Mouse (Mus musculus): ENCODE data around the gene Crispld2.

Gene Crispld2

DNA sequence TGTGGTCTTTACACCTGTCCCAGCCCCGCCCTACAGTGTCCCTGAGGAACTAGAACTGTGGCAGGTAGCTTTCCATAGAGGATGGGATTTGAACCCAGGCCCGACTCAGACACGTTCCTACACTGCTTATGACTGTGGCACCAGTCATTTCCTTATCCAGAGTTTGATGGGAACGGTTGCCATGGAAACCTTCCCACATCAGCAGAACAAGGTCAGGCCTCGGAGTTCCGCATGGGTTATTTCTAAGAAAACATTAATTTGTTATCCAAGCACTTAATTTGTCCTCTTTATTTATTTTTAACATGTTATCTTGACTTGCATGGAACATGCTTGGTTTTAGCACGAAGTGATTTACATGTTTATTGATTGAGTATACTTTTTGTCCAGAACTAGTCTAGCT, 9.5 kb downstream of the Crispld2 start:
- no peak for DNase-seq

DNA sequence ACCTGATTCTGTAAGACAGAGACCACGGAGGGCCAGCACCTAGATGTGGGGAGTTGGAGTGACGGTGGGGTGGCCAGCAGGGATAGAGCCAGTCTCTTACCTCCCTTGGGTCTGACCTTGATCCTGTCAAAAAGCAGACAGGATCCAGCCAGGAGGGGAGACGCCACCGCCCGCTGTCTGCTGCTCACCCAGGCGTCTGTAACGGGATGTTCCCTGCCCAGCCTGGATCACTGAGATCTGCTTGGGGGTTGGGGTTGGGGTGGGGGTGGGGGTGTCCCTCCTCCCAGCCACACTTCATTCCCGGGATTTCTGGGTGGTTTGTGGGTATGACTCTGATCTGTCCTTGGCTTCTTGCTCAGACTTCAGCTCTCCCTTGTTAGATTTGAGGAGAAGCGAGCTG, 10.1 kb downstream of the Crispld2 start:
- no peak for DNase-seq

DNA sequence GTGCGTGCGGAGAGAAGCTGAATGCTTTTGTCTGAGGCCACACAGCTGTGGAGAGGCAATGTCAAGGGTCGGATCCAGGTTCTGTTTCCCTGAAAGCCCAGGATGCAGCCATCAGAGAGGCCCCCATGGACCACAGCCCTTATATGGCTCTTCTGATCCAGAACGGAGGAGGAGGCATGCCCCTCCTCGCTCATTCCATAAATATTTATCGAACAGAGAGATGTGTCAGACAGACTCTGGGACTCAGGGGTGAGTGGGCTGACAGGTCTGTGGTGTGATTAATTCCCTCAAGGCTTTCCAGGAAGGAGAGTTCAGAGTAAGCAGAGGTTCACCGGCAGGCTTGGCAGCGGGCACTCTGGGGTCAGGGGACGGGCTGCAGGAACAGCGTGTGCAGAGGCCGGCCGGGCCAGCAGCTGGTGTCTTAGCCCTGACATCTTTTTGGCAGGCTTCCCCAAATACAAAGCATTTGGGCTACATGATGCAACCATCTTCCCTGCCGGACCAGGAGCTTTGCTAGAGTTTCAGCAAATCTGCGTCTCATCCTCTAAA, 12.0 kb downstream of the Crispld2 start:
- DNase-seq, result no peak

DNA sequence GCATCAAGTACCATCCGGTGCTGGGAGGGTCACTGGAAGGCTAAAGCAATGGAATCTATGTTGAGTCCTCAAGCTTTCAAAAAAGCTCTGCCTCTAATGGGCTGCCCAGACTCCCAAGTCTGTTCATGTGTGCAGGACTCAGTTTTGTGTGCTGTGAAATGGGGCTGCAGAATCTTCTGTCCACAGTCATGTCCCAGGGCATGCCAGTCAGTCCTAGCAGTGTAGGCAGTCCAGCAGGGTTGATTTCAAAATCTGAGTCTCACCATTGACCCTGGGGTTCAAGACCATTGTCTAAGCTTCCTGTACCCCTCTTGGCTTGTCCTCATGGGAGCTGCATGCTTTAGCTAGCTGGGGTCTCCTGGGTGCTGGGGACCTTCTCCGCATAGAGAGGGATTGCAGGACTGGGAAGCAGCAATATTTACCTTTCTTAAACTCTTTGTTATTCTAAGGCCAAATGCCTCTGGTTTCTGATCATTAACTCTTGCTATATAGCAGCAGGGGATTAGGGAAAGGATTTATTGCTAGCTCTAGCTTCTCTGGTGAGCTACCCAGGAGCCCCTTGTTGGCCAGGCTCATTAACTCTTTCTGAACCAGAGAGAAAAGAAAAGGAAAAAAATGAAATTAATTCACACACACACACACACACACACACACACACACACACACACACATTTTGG, 12.6 kb downstream of the Crispld2 start:
- DNase-seq, result no peak

DNA sequence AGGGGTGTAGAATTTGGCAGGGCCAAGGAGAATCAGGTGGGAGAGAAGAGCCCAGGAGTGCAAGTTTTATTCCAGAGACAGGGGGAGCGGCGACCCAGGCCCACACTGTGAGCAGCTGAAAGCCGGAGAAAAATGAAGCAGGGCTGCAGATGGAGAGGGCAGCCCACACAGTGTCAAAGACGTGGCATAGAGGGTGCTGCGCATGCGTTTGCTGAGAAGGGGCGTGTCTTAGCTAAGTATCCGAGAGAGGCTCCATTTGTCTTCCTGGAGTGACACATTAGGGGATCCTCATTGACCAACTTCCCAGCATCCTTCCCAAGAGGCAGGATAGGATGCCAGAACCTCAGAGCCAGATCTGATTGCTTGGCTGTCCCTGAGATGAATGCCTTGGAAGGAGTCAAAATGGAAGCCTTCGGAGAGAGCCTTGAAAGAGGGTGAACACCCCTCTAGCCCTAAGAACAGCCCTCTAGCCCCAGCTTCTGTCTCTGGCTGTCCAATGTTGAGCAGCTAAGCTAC, 14.5 kb downstream of the Crispld2 start:
- no peak for DNase-seq

DNA sequence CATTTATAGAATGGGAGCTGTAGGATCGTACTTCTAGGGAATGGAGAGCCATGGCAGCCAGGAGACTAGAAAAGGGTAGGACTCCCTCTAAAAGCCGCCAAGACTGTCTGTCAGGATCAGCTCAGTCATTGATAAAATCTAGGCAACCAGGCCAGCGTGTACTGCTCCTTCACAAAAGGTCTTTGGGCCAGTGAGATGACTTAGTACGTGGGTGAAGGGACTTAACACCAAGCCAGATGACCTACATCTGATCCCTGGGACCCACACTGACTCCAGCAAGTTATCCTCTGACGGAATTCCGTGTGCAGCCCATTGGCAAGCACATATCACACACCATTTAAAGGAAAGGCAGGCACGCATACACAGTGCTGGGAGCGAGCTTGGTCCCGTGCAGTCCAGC, 14.9 kb downstream of the Crispld2 start:
- no peak for DNase-seq

DNA sequence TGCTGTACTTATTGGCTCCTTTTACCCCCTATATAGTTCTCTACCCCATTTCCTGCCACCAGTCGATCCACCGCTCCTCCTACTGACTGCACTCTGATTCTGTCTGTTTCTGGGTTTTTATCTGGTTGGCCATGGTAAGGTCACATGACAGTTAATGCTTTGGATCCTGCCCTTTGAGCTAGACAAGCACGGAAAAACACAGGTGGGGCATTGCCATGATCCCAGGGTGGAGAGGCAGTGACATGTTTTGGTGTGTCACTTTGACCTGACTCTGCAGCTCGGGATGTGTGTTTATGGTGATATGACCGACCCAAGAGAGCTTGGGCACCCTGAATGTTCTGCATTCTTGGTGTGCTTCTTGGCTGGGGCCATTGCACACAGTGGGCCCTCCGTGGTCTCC, 17.0 kb downstream of the Crispld2 start:
- DNase-seq, result no peak

DNA sequence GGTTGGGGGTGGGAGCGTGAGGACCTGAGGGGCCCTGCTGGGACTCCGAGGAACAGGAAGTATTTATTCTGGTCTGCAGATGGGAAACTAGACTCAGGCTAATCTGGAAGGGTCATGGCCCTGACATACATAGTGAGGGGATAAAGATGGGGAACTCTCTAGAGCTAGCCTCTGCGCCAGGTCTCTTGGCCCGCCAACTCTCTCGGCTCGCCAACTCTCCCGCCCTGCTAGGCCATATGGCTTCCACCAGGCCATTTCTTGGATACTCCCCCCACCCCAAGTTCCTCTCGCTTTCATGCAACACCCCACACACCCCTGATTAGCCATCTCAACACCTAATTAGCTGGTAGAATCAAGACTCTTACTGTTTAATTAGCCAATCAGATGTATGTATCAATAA, 20.3 kb downstream of the Crispld2 start:
- no peak for DNase-seq

DNA sequence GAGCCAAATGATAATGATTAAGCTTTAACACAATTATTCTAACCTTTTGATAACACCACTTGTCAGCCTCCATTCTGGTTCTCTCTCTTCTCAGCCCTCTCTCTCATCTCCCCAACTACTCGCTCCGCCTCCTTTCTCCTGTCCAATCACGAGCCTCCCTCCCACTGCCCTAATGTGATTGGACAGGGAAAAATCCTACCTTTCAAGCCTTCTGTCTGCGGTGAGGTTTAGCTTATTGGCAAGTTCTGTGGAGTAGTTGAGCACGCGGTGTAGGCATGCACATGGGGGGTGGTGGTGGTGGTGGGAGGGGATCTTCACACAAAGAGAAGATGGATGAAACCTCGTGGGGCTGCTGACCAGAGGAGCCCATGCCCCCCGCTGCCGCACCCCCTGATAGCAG, 20.7 kb downstream of the Crispld2 start:
- DNase-seq, result no peak

DNA sequence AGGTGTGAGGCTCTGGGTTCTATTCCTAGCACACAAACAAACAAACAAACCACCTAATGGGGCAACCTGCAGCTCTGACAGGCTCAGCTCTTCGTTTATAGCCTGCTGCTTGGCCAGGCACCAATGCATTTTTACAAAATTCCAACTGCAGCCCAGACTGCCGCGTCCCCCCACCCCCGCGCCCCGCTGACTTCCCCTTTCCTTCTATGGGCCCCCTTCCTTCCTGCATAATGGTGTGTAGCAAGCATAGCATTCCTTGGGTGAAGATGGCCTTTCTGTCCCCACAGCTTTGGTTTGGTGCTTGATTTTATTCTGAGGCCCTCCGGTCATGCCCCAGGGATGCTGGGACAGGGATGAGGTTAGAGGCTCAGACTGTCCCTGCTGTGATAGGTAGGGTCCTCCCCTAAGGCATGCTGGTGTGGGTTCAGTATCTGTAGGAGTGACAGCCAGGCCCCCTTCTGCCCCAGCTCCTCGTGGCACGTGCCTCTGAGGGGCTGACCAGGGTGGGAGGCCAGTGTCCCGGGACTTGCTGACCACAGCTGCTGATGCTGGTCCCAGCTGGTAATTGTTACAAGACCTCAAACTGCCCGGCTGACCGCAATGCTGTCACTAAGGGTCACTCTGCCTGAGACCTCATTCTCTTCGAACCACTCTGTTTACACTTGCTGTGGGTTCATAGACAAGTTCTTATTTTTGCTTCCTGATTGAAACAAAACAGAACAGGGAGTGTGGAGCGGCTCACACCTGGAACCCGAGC, 22.2 kb downstream of the Crispld2 start:
- DNase-seq, result no peak

DNA sequence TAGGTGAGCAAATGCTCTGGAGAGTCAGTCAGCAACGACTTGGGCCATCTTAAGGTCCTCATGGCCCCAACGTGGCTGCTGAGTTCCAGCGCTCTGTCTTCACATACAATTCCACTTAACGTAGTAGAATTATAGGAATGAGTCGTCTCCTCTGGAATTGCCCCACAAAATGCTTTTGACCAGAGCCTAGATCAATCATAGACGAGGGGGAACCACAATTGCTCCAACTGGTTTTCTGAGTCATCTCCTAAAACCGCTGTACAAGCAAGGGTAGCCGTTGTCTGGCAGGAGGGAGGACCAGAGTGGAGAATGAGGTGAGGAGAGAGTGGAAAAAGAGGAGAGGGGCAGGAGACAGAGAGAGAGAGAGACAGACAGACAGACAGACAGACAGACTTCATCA, 23.7 kb downstream of the Crispld2 start:
- no peak for DNase-seq

DNA sequence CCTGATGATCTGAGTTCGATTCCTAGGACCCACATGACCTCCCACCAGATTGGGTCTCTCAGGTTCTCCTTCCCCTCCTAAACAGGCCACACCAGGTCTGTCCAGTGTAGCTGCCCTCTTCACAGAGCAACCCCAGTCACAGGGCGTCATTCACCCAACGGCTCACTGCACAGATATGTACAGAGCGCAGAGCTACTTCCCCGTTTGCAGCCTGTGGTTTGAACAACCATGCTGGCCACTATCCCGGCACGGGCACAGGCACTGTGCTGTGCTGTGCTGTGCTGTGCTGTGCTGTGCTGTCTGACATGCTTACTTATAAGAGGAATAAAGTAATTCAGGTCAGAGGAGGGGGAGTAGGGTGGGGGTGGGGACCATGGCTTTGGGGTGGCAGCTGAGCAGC, 24.2 kb downstream of the Crispld2 start:
- no peak for DNase-seq

DNA sequence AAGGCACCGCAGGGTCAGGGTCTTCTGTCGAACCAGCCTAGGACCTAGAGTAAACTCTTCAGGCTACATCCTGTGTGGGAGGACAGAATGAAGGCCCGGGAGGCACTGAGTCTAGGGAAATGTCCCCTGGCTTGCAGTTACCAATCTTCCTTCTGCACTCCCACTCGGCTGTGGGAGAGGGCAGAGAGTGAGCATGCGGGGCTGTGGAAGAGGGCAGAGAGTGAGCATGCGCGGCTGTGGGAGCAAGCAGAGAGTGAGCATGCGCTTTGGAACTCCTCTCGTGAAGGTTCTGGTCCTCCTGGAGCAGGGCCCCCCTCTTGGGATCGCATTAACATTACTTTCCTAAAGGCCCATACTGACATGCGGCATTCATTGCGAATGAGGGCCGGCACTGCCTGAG, 25.1 kb downstream of the Crispld2 start:
- no peak for DNase-seq

DNA sequence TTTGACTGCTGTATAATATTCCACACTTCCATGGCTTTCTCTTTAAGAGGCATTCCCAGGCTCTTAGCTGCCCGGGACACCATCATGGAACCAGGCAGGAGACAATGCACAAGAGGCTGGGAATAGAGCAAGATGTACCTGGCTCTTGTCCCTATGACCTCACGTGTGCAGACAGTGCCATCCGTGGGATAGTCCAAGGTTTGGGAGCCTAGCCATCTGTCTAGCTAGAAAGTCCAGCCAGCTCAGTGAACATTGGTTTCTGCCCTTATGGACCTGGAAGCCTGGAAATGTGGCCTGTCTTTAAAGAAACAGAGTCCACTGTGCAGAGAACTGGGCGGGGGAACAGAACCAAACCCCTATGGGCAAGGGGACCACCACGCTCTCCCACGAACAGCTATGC, 25.5 kb downstream of the Crispld2 start:
- DNase-seq, result no peak

DNA sequence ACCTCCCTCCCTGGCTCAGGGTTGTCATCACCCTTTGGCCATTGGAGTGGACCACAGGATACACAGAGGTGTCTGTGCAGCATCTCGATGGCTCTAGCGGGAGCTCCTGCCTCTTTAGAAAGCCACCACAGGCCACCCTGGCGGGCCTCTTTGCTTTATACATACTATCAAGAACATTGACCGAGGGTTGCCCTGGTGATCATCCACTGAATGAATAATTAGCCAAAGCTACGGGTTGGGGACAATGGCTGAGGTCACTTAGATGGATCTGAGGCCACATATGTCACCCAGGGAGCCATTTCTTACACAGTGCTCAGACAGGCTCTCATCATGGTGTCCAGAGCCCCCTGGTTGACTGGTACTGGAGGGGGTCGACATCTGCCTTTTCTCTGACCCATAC, 26.1 kb downstream of the Crispld2 start:
- no peak for DNase-seq

DNA sequence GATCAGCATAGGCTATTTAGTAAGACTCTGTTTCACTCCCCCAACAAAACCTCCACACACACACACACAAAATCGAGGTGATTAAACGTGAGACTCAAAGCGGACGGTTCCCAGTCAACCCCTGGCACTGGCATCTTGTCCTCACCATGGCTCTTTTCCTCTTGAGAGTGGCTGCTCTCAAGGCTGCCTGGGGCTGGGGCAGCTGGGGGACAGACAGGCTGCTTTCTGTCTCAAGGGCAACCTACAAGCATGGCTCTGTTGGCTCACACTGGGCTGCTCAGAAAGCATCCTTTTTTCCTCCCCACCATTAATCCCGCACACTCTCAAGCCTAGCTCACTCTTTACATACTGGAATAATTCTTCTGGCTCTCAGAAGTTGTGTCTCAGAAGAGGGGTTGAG, 27.1 kb downstream of the Crispld2 start:
- no peak for DNase-seq

DNA sequence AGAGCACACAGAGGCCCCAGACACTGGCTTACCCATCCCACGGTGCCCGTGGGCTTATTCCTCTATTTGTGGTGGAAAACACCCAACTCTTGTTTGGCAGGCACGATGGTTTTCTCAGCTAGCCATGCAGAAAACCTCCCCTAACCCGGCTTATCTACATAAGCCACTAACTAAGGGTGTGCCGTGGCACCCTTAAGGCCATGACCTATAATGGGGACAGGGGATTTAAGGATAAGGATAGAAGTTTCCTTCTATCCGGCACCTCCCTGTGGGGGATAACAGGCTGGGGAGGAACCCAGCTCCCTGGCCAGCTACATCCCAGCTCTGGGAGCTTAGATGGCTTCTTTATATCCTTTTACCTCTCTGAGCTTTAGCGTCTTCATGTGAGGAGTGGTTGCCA, 28.1 kb downstream of the Crispld2 start:
- no peak for DNase-seq

DNA sequence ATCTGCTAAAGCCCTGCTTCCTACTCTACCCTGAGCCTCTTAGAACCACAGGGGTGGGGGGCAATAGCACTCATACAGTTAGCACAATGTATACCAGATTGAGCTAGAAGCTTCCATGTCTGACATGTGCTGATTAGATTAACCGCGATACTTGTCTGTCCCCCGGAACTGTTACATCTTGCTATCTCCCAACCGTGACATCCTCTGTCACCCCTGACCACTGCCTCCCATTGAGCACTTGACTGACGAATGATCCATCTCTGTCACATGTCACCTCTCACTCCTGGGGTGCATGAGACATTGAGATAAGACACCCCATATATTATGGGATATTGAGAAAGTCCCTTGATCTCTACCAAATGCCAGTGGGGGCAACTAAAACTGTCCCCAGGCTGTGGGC, 34.0 kb downstream of the Crispld2 start:
- DNase-seq, result no peak

DNA sequence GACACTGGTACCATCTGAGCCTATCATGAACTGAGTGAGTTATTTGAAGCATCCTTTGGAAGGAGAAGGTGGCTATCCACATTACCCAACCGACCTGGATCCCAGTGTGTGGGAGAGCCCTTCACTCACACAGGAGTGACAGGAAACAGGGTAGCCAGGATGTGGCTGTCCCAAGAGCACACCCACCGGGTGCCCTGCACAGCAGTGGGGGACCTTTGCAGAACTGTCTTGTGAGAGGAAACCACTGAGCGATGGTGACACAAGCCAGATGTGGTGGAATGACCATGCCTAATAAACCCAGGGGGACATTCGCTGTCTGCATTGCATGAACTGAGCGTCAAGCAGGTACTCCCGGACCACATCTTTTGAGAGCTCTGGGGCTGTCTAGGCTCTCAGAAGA, 34.8 kb downstream of the Crispld2 start:
- DNase-seq, result no peak

DNA sequence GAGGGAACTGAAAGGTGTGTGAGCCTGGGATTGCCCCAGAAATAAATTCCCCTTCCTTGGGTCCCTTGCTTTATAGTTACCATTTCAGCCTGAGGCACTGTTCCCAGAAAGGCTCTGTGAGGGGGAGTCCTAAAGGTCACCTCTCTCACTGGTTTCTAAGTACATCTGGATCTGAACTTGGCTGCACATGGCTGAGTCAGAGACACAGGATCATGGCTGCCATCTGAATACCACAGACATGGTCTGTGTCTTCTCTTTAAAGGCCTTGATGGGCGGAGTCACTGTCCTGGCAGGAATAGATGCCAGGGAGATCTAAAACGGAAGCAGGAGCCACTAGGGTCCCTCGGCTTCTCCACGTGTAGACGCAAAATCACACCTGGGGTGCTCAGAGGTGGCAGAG, 38.2 kb downstream of the Crispld2 start:
- no peak for DNase-seq

DNA sequence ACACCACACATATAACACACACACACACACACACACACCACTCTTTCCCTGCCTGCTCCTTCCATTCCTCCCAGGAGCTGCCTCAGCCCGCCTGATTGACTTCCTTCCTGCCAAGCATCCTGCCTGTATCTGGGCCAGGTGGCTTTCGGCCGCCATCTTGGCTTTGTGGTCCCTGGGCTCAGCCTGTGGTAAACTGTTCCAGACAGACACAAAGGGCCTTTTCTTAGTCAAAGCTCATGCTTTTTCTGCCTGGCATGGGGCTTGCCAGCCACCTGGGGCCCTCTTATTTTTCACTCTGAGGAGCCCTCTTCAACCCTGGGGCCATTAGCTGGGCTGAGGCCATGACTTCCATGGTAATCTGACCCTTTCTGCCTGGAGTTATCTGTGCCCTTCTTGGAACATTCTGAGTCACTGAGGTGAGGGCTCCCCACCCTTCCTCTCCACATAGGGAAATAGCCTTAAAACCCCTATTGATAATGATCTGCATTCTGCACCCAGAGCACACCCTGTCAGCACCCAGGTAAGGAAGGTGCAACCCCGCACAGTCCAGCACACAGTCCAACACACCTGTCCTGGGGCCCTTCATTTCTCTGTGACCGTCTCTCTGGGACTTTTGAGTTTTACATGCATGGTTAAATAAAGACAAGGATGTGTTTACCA, 40.4 kb downstream of the Crispld2 start:
- no peak for DNase-seq

DNA sequence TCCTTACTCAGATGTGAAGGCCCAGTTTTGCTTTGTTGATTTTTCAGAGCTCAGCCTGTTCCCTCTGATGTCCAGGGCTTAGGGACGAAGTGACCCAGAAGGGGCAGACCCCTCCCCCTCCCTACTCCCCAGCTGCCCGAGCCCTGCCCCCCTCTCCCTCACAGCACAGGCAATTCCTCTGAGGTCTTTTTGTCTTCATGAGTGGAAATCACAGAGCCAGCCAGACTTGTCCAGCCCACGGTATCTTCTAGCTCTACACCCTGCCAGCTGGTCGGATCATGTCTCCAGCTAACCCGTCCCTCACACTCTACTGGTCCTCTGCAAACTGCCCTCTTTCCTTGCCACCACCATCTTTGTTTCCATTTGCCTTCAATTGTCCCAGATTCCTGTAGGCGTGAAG, 42.2 kb downstream of the Crispld2 start:
- DNase-seq, result no peak

DNA sequence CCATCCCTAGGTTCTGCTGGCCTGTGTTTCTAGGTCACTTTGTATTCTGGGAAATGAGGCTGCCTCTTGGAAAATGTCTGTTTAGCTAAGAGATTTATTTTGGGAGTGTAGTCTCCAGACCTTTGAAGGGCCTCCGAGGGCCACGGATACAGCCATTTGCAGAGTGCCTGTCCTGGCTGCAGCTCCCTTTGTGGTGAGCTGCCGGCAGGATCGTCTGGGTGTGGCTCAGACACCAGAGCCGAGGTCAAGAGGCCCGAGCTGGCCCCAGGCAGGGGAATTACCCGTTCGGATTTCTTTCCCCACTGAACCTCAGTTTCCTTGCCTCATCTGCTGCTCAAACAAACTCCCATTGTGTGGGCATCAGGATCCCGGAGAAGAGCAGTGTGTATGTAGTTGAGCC, 43.9 kb downstream of the Crispld2 start:
- no peak for DNase-seq

DNA sequence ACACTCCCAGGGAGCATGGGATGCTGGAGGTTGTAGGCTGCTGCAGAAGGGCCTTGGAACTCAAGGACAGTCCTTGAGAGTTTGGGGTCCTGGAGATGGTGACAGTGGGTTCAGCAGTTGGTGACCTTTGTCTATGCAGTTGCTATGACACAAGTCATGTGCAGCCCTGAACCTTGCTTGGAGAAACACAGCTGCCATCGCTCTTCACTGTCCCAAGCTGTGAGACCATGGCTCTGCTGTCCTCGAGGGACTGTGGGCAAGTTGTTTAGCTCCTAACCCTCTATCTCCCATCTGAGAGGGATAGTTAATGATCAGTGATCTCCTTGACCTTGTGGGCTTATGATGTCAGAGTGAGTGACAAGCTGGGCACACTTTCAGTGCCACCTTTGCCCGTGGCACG, 44.3 kb downstream of the Crispld2 start:
- no peak for DNase-seq

All from cerebellum, adult 9-11 months (tissue).